Mouse (Mus musculus) embryonic facial prominence, embryonic 14.5 days (tissue): ENCODE results near the gene Gpc4. TPM values are rescaled to one million over a fixed set of nuclear protein-coding genes. Genes with fewer than 3 reads are reported as not detected.
A peak's percentile ranks its signal among the peaks of the same experiment; 100 is the strongest.

Source experiments
- ATAC-seq: fragments of 200-750 bp; cut with Nextera tagmentation; 2 replicates; pipeline ENCODE4 v1.8.0; 2017; ENCODE audit warnings: low read depth, moderate number of reproducible peaks, moderate TSS enrichment
- DNase-seq: peaks from one replicate; pipeline ENCODE4 v3.0.0-alpha.2; 2015; ENCODE audit warnings: low spot score
- H3K27ac ChIP-seq: fragments of 300-500 bp; sonication (generic); replicated peaks from 2 replicates; pipeline ENCODE4 v1.5.1; 2014; ENCODE audit warnings: low read depth, mild to moderate bottlenecking, low read length, moderate library complexity
- H3K27me3 ChIP-seq: fragments of 300-500 bp; sonication (generic); replicated peaks from 2 replicates; pipeline ENCODE4 v1.6.1; 2014; ENCODE audit warnings: low read length; ENCODE audit not compliant: control insufficient read depth, insufficient read depth
- H3K36me3 ChIP-seq: fragments of 300-500 bp; sonication (generic); 2 replicates; pipeline ENCODE4 v1.6.1; 2014; ENCODE audit warnings: low read length, mixed read lengths; ENCODE audit not compliant: control insufficient read depth, insufficient read depth
- H3K4me1 ChIP-seq: fragments of 300-500 bp; sonication (generic); 2 replicates; pipeline ENCODE4 v1.6.1; 2014; ENCODE audit warnings: antibody characterized with exemption, low read length; ENCODE audit not compliant: control insufficient read depth, insufficient read depth
- H3K4me2 ChIP-seq: fragments of 300-500 bp; sonication (generic); 2 replicates; pipeline ENCODE4 v1.6.1; 2014; ENCODE audit warnings: low read depth, mild to moderate bottlenecking, low read length, moderate library complexity, mixed read lengths
- H3K4me3 ChIP-seq: fragments of 300-500 bp; sonication (generic); 2 replicates; pipeline ENCODE4 v1.5.1; 2014; ENCODE audit warnings: low read depth, mild to moderate bottlenecking, low read length
- H3K9ac ChIP-seq: fragments of 300-500 bp; sonication (generic); 2 replicates; pipeline ENCODE4 v1.6.1; 2014; ENCODE audit warnings: low read depth, mild to moderate bottlenecking, low read length, moderate library complexity, mixed read lengths
- H3K9me3 ChIP-seq: fragments of 300-500 bp; sonication (generic); 2 replicates; pipeline ENCODE4 v1.6.1; 2016; ENCODE audit warnings: low read length; ENCODE audit not compliant: control insufficient read depth
- WGBS: fragments of 180-500 bp; shearing (Covaris S2); extraction: QIAGEN DNeasy Blood & Tissue Kit; methylation state at CpG from one replicate; pipeline ENCODE4 v1.1.7; 2014; 5-methylcytosine and 5-hydroxymethylcytosine counted together
- polyA plus RNA-seq: library from polyadenylated mRNA; unstranded; fragments of >200 nt; fragmentation: Nextera tagmentation; extraction: Ambion mirVana; gene quantifications from 2 replicates; pipeline ENCODE4 v1.2.1, GENCODE M21; 2014

The Gpc4 gene
- polyA plus RNA-seq, 1 experiment from 2014 or later: 68.1 TPM

DNA sequence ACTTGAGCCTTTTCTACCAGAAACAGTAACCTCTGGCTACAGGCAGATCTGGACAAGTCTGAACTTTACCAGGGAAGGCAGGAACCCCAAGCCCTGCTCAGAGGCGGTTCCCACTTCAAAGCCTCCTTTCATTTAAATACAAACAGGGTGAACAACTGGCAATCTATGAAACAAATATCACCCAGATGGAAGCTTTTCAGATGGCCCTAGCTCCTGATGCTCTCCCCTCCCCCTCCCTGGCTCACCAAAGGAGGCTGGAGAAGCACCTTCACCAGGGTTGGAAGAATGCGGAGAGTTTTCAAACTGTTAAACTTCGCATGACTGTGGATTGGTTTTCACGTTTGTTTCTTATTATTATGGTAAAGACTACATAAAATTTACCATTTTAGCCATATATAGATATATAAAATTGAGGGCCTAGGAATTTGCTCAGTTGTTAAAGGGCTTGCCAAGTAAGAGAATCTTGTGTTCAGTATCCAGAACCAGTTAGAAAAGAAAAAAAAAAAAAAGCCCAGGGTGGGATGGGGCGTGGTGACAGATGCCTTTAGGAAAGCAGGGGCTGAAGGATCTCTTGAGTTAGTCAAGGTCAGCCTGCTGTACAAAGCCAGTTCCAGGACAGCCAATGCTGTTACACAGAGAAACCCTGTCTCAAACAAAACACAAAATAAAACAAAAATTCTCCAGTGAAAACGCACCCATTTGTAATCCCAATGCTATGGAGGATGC, 2.6 kb upstream of the Gpc4 start:
- WGBS: 49% methylated on average over 6 of the region's 6 CpGs
- H3K9ac ChIP-seq: no peak overlapping the region
- no peak overlapping the region for H3K4me3 ChIP-seq
- no peak overlapping the region for H3K27ac ChIP-seq
- no peaks in the 10 kb centered on the region for H3K36me3 ChIP-seq
- H3K27me3 ChIP-seq: 0 out of 2 replicates have a peak, but pooled peaks cover 3% of the 10 kb centered on the region
- no peak overlapping the region for H3K4me2 ChIP-seq
- DNase-seq (no peak), ATAC-seq (no peak)
- H3K9me3 ChIP-seq: no peaks in the 10 kb centered on the region
- H3K4me1 ChIP-seq: no peaks in the 10 kb centered on the region

DNA sequence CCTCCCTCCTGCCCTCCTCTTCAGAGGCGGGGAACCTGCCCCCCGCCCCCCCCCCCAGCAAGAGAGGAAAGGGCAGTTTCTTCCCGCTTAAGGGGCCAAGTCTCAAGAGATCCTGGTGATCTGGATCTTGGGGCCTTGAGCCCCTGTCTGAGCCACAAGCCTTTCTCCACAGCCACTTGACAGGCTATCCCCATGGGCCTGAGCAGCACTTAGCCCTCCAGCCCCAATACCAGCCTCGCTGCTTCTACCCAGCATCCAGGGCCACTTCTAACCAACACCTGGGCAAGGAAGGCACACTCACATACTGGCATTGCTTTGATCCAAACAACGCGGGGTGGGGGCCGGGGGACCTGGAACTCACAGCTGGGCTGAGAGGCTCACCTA, 495 bp upstream of the Gpc4 start:
- Histone ChIP-seq H3K36me3 (no peaks in the 10 kb centered on the region), H3K4me2 (peak overlapping the region; percentile 63), H3K4me3 (peak overlapping the region; percentile 58), H3K4me1 (peaks cover 7% of the 10 kb centered on the region; the same call in 1 of the 2 replicates), H3K27me3 (0 out of 2 replicates have a peak, but pooled peaks cover 3% of the 10 kb centered on the region), H3K27ac (no peak overlapping the region), H3K9me3 (no peaks in the 10 kb centered on the region), H3K9ac (peak overlapping the region; percentile 71; the same call in 1 of the 2 replicates)
- no peak for DNase-seq
- ATAC-seq: peak; percentile 42; the same call in 1 of the 2 replicates
- WGBS: 50% methylated on average over 4 of the region's 7 CpGs

DNA sequence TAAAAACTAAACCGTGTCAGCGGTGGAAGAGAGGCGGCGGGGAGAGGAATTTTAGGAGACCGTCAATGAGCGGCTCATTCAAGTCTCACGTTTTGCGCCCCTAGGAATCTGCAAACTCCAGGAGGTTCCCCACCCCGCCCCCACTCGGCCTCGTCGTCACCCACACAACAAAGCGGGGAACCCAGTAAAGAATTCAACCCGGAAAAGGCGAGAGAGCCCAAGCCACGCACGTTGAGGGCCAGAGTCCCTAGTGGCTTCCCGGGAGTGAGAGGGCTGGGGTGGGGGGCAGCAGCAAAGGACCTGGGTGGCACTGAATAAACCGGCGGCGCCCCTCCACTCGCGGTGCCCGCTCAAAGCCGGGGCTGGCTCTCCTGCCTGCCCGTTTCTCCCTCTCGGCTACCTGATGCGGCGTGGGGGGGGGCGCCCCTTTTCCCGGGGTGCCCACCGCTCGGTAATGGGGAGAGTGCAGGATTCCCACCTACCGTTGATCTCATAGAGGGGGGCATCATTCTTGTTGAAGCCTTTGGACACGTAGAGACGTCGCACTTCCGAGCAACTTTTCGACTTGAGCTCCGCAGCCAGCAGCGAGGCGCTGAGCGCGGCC, 816 bp downstream of the Gpc4 start:
- H3K36me3 ChIP-seq: no peaks in the 10 kb centered on the region
- no peak for DNase-seq
- H3K9ac ChIP-seq: peak overlapping the region; percentile 71
- 20% methylated on average over 32 of the region's 44 CpGs for WGBS
- H3K4me2 ChIP-seq: peak overlapping the region; percentile 63
- H3K4me1 ChIP-seq: peaks cover 7% of the 10 kb centered on the region; the same call in 1 of the 2 replicates
- H3K4me3 ChIP-seq: peak overlapping the region; percentile 58
- no peaks in the 10 kb centered on the region for H3K9me3 ChIP-seq
- ATAC-seq: no peak
- peak overlapping the region; percentile 54 for H3K27ac ChIP-seq
- 0 out of 2 replicates have a peak, but pooled peaks cover 3% of the 10 kb centered on the region for H3K27me3 ChIP-seq

DNA sequence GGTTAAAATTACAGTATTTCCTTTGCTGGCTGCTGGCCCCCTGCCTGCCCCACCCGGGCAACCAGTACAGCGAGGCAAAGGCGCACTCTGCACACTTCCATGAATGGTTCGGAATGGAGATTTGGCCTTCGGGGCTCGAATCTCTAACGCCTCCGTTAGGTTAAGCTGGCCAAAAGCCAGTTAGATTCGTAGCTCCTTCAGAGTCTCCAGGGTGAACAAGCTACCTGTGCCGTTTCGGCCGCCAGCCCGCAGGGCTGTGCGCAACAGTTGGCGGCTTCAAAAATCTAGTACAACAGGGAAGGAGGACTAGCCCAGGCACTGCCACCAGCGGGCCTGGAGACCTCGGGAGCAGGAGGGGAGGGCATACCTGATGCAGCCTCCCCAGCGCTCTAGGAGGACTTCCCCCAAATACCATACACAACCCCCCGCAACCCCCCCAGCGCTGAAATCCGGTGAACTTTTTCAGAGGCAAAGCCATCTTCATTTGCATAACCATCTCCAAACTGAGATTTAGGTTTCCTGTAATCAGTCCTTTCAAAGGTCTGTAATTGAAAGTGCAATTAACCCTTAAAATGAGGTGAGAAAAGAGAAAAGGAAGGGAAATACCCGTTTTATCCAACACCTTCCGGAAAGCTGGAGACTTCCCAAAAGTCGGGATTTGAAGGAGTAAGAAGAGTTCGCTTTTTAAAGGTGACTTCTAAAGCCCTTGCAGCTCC, 1.5 kb downstream of the Gpc4 start:
- Histone ChIP-seq H3K27ac (no peak overlapping the region; the same call in 1 of the 2 replicates), H3K4me3 (peak overlapping the region; percentile 58), H3K9ac (peak overlapping the region; percentile 71), H3K27me3 (0 out of 2 replicates have a peak, but pooled peaks cover 3% of the 10 kb centered on the region), H3K9me3 (no peaks in the 10 kb centered on the region), H3K4me2 (peak overlapping the region; percentile 63), H3K36me3 (no peaks in the 10 kb centered on the region), H3K4me1 (peaks cover 7% of the 10 kb centered on the region; the same call in 1 of the 2 replicates)
- WGBS: 20% methylated on average over 25 of the region's 25 CpGs
- peak; percentile 24 for DNase-seq
- no peak for ATAC-seq

DNA sequence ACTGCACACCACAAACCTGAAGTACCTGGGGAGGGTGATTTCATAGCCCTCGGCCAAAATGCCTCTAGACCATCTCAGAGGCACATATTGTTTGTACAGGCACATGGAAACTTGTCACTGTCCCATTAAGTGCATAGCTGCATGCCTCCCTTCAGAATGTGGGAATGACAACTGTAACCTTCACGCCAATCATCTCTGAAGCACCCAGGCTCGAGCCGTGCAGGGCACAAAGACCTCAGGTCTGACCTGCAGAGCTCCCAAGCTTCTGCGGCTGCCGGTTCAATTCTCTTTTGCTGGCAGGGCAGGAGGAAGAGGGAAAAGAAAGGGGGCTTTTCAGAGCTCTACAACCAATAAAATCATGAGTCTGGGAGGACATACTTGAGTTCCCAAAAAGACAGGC, 2.3 kb downstream of the Gpc4 start:
- Histone ChIP-seq H3K9ac (peak overlapping the region; percentile 71), H3K27ac (no peak overlapping the region), H3K4me3 (peak overlapping the region; percentile 58), H3K27me3 (0 out of 2 replicates have a peak, but pooled peaks cover 3% of the 10 kb centered on the region), H3K36me3 (no peaks in the 10 kb centered on the region), H3K9me3 (no peaks in the 10 kb centered on the region), H3K4me1 (peaks cover 7% of the 10 kb centered on the region; the same call in 1 of the 2 replicates), H3K4me2 (peak overlapping the region; percentile 63)
- no peak for ATAC-seq
- no peak for DNase-seq
- WGBS: 42% methylated on average over 6 of the region's 6 CpGs

DNA sequence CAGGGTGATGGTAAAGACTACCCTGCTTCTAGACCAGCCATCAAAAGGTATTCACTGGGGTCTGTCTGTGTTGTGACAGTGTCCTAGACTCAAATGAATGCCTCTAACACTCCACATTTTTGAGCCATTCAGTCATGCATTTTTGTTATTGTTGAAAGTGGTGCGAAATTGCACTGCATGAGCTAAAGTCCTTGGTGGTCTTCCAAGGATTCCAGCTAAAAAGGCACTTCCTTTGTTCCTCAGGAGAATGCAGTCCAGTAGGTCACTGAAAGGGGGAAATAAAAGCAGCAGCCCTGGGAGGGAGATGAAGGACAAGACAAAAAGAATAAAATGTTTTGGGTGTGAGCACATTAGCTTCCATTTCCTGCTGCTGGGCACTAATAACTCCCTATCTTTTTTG, 2.8 kb downstream of the Gpc4 start:
- 43% methylated on average over 1 of the region's 1 CpGs for WGBS
- Histone ChIP-seq H3K9me3 (no peaks in the 10 kb centered on the region), H3K9ac (no peak overlapping the region), H3K4me2 (peak overlapping the region; percentile 63), H3K36me3 (no peaks in the 10 kb centered on the region), H3K4me1 (peaks cover 7% of the 10 kb centered on the region; the same call in 1 of the 2 replicates), H3K27ac (no peak overlapping the region), H3K27me3 (0 out of 2 replicates have a peak, but pooled peaks cover 3% of the 10 kb centered on the region), H3K4me3 (0 out of 2 replicates have a peak overlapping the region, but pooled peaks have one; percentile 58)
- ATAC-seq (no peak), DNase-seq (no peak)

DNA sequence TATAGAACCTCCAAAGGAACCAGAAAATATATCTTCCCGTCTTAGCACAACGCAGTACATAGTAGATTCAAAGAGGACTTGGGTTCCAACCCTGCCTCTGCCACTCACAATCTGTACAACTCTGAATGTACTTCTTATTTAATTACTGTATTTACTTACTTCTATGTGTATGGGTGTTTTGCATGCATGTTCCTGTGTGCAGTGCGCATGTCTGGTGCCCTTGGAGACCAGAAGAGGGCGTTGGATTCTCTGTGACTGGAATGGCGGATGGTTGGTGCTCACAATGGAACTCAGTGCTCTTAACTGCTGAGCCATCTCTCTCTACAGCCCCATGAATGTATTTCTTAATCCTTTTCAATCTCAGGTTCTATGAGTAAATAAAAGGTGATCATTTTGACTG, 5.4 kb downstream of the Gpc4 start:
- Histone ChIP-seq H3K4me2 (no peak overlapping the region), H3K4me3 (no peak overlapping the region), H3K27ac (no peak overlapping the region), H3K9me3 (no peaks in the 10 kb centered on the region), H3K27me3 (no peaks in the 10 kb centered on the region), H3K4me1 (peaks cover 7% of the 10 kb centered on the region; the same call in 1 of the 2 replicates), H3K9ac (no peak overlapping the region), H3K36me3 (no peaks in the 10 kb centered on the region)
- DNase-seq (no peak), ATAC-seq (no peak)
- WGBS: 80% methylated on average over 5 of the region's 5 CpGs

DNA sequence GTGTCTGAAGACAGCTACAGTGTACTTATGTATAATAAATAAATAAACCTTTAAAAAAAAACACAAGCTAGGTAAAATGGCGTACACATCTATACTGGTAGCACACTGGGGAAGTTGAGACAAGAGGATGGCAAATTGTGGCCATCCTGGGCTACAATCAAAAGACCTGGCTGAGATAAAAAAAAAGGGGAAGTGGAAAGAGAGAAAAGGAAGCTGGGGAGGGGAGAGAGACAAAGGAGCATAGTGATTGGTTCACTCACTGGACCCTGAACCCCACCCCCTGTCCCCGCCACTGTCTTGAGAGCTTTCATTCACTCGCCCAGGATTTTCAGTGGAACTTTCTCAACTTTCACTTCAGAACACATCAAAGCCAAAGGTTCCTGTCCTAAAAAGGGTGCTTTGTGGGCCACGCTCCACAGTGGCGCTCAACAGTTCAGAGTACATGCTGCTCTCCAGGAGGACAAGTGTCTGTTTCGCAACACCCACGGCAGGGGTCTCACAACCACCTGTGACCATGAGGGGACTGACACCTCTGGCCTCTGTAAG, 9.6 kb downstream of the Gpc4 start:
- H3K4me1 ChIP-seq: no peaks in the 10 kb centered on the region
- H3K27ac ChIP-seq: no peak overlapping the region
- ATAC-seq (no peak), DNase-seq (no peak)
- H3K4me3 ChIP-seq: no peak overlapping the region
- H3K9me3 ChIP-seq: no peaks in the 10 kb centered on the region
- no peaks in the 10 kb centered on the region for H3K36me3 ChIP-seq
- no peak overlapping the region for H3K9ac ChIP-seq
- WGBS: 73% methylated on average over 7 of the region's 7 CpGs
- no peak overlapping the region for H3K4me2 ChIP-seq
- no peaks in the 10 kb centered on the region for H3K27me3 ChIP-seq
